Mouse (Mus musculus): ENCODE data around the gene Col24a1. TPM values are rescaled to one million over a fixed set of nuclear protein-coding genes. Genes with fewer than 3 reads are reported as not detected.

Gene Col24a1
- polyA plus RNA-seq, 1 experiment from 2014 or later, result 4.6 TPM

DNA sequence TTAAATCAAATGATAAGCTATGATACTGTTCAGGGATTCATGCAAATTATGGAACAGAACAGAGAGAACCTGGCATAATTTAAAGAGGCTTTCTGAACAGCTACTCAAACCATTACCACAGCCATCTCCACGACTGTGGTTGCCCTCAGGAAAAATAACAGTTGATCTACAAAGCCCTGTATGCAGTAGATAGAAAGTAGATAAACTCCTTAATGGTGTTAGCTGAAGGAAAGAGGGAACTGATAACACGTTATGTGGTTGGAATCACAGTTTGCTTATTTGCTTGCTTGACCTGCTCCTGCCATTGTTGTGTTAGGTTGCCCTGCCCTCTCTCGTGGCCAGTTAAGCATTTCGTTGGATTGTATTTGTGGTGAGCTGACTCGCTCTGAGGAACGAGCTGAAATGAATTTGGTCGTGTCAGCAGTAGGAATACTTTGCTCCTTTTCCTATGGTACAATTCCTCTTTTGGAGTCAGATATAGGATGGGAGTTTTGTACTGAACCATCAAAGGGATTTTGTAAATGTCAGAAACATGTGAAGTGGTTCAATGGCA is 229.3 kb downstream of the Col24a1 start:
- Histone ChIP-seq H3K9me3 (no peaks in the 10 kb centered on the region), H3K27ac (no peak overlapping the region), H3K4me3 (no peak overlapping the region), H3K36me3 (no peaks in the 10 kb centered on the region), H3K4me1 (0 out of 2 replicates have a peak, but pooled peaks cover 15% of the 10 kb centered on the region), H3K27me3 (no peaks in the 10 kb centered on the region), H3K9ac (no peak overlapping the region), H3K4me2 (replicated peaks) (no peak overlapping the region)
- ATAC-seq (ENCODE audit: insufficient number of reproducible peaks, insufficient read depth, low FRiP score, low TSS enrichment), result no peak
- WGBS, result 44% methylated on average over 7 of the region's 7 CpGs

DNA sequence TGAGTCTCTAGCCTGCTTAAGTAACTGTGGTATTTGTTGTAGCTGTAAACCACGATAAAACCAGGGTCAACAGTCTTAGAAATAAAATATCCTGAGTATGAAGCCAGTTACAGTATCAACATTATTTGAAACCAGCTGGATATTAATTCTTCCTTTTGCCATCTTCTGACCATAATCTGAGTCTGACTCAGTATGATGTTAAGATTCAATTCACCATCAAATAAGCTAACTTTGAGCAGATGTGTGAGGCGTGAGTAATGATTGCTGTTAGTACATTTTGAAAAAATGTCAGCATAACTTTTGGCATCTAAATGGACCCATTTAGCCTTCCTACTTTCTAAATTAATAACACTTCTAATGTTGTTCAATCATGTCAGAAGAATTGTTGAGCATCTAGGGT is 230.0 kb downstream of the Col24a1 start:
- no peak for ATAC-seq (ENCODE audit: insufficient number of reproducible peaks, insufficient read depth, low FRiP score, low TSS enrichment)
- no peak overlapping the region for H3K27ac ChIP-seq
- H3K27me3 ChIP-seq, result no peaks in the 10 kb centered on the region
- 0 out of 2 replicates have a peak, but pooled peaks cover 8% of the 10 kb centered on the region for H3K4me1 ChIP-seq
- H3K4me3 ChIP-seq, result no peak overlapping the region
- H3K36me3 ChIP-seq, result no peaks in the 10 kb centered on the region
- H3K4me2 ChIP-seq (replicated peaks), result no peak overlapping the region
- whole genome bisulfite sequencing, result 64% methylated on average over 2 of the region's 2 CpGs
- no peak overlapping the region for H3K9ac ChIP-seq
- H3K9me3 ChIP-seq, result no peaks in the 10 kb centered on the region

DNA sequence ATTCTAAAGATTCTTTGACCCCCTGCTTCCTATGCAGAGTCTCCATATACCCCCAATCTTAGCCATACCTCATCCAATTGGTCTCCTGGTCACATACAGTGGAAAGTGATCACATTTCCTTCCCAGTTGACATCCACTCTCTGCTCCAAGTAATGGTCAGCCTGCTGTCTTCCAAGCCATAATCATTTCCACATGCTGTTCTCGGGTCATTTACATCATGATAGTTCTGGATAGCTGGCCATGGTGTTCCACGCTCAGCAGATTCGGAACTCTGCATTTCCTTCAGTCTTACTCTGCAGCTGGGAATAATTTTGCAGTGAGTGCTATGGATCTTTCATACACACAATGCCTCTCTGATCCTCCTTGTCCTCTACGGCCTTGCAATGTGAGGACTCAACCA is 233.0 kb downstream of the Col24a1 start:
- H3K9me3 ChIP-seq, result no peaks in the 10 kb centered on the region
- H3K27ac ChIP-seq, result no peak overlapping the region
- 28% methylated on average over 4 of the region's 4 CpGs for WGBS
- 0 out of 2 replicates have a peak, but pooled peaks cover 8% of the 10 kb centered on the region for H3K4me1 ChIP-seq
- H3K4me3 ChIP-seq, result no peak overlapping the region
- no peaks in the 10 kb centered on the region for H3K36me3 ChIP-seq
- no peak overlapping the region for H3K4me2 ChIP-seq (replicated peaks)
- H3K27me3 ChIP-seq, result no peaks in the 10 kb centered on the region
- H3K9ac ChIP-seq, result no peak overlapping the region
- no peak for ATAC-seq (ENCODE audit: insufficient number of reproducible peaks, insufficient read depth, low FRiP score, low TSS enrichment)

DNA sequence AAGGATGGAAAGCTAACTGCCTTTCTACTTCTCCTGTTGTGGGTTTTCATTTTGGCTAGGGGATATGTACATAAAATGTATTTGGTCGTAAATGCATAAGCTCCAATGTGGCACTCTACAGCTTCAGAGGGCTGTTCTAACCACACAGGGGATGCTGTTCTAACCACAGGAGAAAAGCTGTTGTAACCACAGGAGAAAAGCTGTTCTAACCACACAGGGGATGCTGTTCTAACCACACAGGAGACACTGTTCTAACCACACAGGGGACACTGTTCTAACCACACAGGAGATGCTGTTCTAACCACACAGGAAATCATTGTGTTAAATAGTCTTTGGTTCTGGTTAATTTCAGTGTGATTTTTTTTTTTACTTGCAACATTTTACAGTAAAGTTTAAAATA is 245.6 kb downstream of the Col24a1 start:
- no peak overlapping the region for H3K9ac ChIP-seq
- no peak overlapping the region for H3K4me2 ChIP-seq (replicated peaks)
- H3K27me3 ChIP-seq, result no peaks in the 10 kb centered on the region
- no peak overlapping the region for H3K4me3 ChIP-seq
- no peak for ATAC-seq (ENCODE audit: insufficient number of reproducible peaks, insufficient read depth, low FRiP score, low TSS enrichment)
- no peak overlapping the region for H3K27ac ChIP-seq
- no peaks in the 10 kb centered on the region for H3K36me3 ChIP-seq
- WGBS, result 78% methylated on average over 1 of the region's 1 CpGs
- no peaks in the 10 kb centered on the region for H3K9me3 ChIP-seq
- H3K4me1 ChIP-seq, result peaks cover 4% of the 10 kb centered on the region; the same call in 1 of the 2 replicates

DNA sequence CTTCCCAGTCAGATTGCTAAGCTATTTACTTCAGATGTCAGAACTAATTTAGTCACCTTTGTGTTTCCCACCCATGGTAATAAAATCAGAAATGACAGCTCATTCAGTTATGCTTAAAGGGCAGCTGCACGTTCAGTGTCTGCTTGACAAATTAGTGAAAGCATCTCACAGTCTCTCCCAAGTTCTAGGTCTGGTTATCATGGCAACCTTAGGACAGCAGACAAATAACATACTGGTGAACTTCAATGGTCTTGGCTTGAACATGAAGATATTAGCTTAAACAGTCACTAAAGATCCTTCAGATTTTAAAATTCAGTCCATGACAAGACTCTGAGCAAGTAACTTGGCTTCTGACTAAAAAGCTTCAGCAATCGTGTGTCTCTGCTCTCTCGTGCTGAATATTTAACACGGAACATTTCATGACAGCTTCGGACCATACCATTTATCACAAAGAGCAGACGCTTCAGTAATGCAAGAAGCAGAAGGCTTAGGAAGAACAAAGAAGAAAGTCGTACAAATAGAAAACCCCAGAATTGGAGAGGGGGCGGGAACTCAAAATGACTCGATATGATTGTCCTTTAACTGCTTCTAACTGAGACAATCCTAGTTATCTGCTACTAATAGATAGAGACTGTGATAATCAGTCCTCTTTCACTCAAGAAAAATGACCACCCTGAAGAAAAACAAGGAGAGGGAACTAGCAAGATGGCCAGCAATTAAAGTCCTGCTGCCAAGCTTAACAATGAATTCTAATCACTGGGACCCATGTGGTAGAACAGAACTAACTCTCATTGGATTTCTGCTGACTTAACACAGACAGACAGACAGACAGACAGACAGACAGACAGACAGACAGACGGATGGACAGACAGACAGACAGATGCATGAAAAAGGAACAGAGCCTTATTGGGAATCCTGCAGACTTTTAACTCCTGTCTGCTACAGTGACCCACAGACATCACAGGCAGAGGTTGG is 256.5 kb downstream of the Col24a1 start:
- Histone ChIP-seq H3K27me3 (no peaks in the 10 kb centered on the region), H3K4me1 (no peaks in the 10 kb centered on the region; the same call in 1 of the 2 replicates), H3K27ac (no peak overlapping the region), H3K9ac (no peak overlapping the region), H3K4me3 (no peak overlapping the region), H3K9me3 (no peaks in the 10 kb centered on the region), H3K4me2 (replicated peaks) (no peak overlapping the region), H3K36me3 (no peaks in the 10 kb centered on the region)
- WGBS, result 82% methylated on average over 10 of the region's 10 CpGs
- no peak for ATAC-seq (ENCODE audit: insufficient number of reproducible peaks, insufficient read depth, low FRiP score, low TSS enrichment)

DNA sequence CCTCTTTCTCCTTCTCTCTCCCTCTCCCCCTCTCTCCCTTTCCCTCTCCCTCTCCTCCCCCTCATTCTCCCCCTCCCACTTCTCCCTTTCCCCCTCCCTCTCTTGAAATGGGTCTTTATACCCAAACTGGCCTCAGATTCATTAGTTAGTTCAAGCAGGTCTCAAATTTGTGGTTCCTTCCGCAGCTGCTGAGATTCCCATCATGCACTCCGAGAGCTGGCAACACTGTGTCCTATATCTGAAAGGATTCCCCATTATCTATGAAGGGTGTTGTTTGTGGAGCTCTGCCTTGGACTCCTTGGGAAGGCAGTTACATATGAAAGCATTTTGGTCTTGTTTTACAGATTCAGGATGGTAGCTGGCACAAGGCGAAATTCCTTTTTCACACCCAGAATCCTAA is 257.9 kb downstream of the Col24a1 start:
- 72% methylated on average over 3 of the region's 3 CpGs for WGBS
- ATAC-seq (ENCODE audit: insufficient number of reproducible peaks, insufficient read depth, low FRiP score, low TSS enrichment), result no peak

DNA sequence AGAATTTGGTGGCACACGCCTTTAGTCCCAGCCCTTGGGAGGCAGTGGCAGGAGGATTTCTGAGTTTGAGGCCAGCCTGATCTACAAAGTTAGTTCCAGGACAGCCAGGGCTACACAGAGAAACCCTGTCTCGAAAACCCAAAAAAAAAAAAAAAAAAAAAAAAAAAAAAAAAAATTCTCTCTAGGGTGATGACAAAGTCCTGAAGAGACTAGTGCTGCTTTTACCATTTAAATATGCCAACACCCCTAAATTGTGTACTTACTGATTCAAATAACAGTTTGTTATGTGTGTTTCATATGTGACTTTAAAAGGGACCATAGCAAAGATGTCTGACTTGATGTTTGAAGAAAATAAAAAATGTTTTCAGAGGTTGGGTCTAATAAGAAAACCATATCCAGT is 262.1 kb downstream of the Col24a1 start:
- Histone ChIP-seq H3K36me3 (no peaks in the 10 kb centered on the region), H3K27me3 (no peaks in the 10 kb centered on the region), H3K27ac (no peak overlapping the region), H3K4me1 (no peaks in the 10 kb centered on the region; the same call in 1 of the 2 replicates), H3K9ac (no peak overlapping the region), H3K9me3 (no peaks in the 10 kb centered on the region), H3K4me3 (no peak overlapping the region), H3K4me2 (replicated peaks) (no peak overlapping the region)
- 97% methylated on average over 2 of the region's 2 CpGs for WGBS
- ATAC-seq (ENCODE audit: insufficient number of reproducible peaks, insufficient read depth, low FRiP score, low TSS enrichment), result no peak

More for the DNA sequence above, 257.9 kb downstream of the Col24a1 start:
- Histone ChIP-seq H3K4me1 (no peaks in the 10 kb centered on the region; the same call in 1 of the 2 replicates), H3K36me3 (no peaks in the 10 kb centered on the region), H3K27me3 (no peaks in the 10 kb centered on the region), H3K4me2 (replicated peaks) (no peak overlapping the region), H3K9ac (no peak overlapping the region), H3K9me3 (no peaks in the 10 kb centered on the region), H3K4me3 (no peak overlapping the region), H3K27ac (no peak overlapping the region)

DNA sequence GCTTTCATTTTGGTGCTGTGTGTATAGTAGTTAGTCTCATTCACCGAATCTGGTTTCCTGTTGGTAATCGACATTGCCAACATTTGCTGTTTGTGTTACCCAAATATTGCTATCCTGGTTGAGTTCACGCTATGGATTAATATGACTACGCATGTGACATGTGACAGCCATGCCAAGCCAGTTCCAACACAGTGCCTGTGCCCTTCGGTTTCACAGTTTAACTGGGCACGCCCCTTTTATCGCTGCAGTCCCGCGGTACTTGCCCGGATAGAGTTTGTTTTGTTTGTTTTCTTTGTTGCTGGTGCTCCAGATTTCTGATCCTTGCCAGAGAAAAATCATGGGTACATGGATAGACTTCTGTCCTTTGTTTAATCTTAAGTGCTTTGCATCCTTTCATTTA is 263.9 kb downstream of the Col24a1 start:
- no peak for ATAC-seq (ENCODE audit: insufficient number of reproducible peaks, insufficient read depth, low FRiP score, low TSS enrichment)
- H3K27ac ChIP-seq, result no peak overlapping the region
- no peaks in the 10 kb centered on the region for H3K36me3 ChIP-seq
- H3K4me2 ChIP-seq (replicated peaks), result no peak overlapping the region
- no peaks in the 10 kb centered on the region for H3K27me3 ChIP-seq
- WGBS, result 93% methylated on average over 10 of the region's 10 CpGs
- H3K4me3 ChIP-seq, result no peak overlapping the region
- H3K9me3 ChIP-seq, result no peaks in the 10 kb centered on the region
- H3K9ac ChIP-seq, result no peak overlapping the region
- no peaks in the 10 kb centered on the region for H3K4me1 ChIP-seq

DNA sequence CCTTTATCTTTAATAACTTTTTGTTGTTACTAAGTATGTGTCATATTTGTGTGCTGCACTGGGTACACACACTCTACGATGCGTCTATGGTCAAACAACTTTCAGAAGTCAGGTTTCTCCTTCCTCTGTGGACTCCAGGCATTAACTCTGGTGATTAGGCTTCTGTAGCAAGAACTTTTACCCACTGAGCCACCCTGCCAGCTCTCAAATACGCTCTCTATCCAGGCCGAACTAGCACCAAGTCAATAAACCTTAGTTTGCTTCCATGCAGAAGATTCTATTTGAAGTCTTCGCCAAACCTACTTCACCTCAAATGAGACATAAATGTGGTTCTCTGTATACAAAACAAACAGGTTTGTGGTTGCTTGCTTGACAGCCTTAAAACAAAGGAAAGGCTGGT is 267.4 kb downstream of the Col24a1 start:
- peaks cover 7% of the 10 kb centered on the region; the same call in 1 of the 2 replicates for H3K9me3 ChIP-seq
- H3K4me3 ChIP-seq, result no peak overlapping the region
- no peak overlapping the region for H3K9ac ChIP-seq
- H3K36me3 ChIP-seq, result no peaks in the 10 kb centered on the region
- no peaks in the 10 kb centered on the region for H3K27me3 ChIP-seq
- WGBS, result 86% methylated on average over 5 of the region's 5 CpGs
- H3K27ac ChIP-seq, result no peak overlapping the region
- H3K4me1 ChIP-seq, result no peaks in the 10 kb centered on the region
- no peak for ATAC-seq (ENCODE audit: insufficient number of reproducible peaks, insufficient read depth, low FRiP score, low TSS enrichment)
- H3K4me2 ChIP-seq (replicated peaks), result no peak overlapping the region

DNA sequence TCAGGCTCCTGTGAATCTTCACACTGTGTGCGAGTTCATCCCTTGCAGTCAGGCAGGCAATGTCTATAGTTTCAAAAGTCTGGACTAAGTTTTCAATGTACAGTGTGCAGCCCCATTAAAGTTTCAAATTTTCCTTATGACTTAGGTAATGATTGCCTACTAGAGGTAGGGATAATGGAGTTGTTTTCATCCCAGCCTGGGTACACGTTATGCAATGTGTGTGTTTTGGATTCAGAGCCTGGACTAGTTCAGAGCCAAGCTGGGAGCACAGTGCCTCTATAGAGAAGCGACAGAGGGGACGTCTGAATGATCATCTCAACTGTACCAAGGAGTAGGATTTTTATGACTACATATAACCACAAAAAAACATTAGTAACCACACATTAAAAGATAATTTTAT is 267.8 kb downstream of the Col24a1 start:
- H3K4me1 ChIP-seq, result no peaks in the 10 kb centered on the region
- 81% methylated on average over 4 of the region's 4 CpGs for WGBS

DNA sequence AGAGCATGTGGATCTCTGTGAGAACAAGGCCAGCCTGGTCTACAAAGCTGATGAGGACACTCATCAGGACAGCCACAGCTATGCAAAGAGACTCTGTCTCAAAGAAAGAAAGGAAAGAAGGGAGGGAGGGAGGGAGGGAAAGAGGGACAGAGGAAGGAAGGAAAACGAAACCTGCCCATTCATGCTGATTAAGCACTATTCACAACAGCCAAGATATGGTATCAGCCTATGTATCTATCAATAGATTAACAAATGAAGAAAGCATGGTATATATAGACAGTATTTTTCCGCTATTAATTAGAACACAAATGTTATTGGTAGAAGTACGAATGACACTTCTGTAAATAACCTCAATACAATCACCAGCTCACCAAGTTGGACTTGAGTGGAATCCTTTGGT is 282.2 kb downstream of the Col24a1 start:
- WGBS, result 86% methylated on average over 3 of the region's 3 CpGs
- Histone ChIP-seq H3K27ac (no peak overlapping the region), H3K9me3 (no peaks in the 10 kb centered on the region), H3K36me3 (peaks cover 15% of the 10 kb centered on the region), H3K4me1 (peaks cover 10% of the 10 kb centered on the region), H3K9ac (no peak overlapping the region), H3K4me3 (no peak overlapping the region), H3K4me2 (replicated peaks) (no peak overlapping the region), H3K27me3 (no peaks in the 10 kb centered on the region)
- ATAC-seq (ENCODE audit: insufficient number of reproducible peaks, insufficient read depth, low FRiP score, low TSS enrichment), result no peak

More for the DNA sequence above, 267.8 kb downstream of the Col24a1 start:
- ATAC-seq (ENCODE audit: insufficient number of reproducible peaks, insufficient read depth, low FRiP score, low TSS enrichment), result no peak
- no peaks in the 10 kb centered on the region for H3K27me3 ChIP-seq
- H3K27ac ChIP-seq, result no peak overlapping the region
- no peak overlapping the region for H3K4me3 ChIP-seq
- H3K9ac ChIP-seq, result no peak overlapping the region
- H3K9me3 ChIP-seq, result peaks cover 7% of the 10 kb centered on the region; the same call in 1 of the 2 replicates
- no peak overlapping the region for H3K4me2 ChIP-seq (replicated peaks)
- no peaks in the 10 kb centered on the region for H3K36me3 ChIP-seq

DNA sequence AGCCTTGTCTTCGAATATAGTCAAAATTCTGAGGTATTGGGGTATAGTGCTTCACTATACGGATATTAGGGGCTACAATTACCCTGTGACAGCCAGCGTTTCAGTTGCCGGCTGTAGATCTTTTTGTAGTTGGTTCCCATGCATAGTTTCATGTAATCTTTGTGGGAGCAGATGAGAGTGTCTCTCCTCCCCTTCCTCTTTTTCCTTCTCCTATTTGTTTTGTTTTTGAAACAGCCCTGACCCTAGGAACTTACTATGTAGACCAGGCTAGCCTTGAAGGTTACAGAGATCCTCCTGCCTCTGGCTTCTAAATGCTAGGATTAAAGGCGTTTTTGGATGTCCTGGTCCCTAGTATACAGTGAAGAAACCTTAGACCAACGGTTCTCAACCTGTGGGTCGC is 283.1 kb downstream of the Col24a1 start:
- peaks cover 10% of the 10 kb centered on the region for H3K4me1 ChIP-seq
- no peak overlapping the region for H3K4me3 ChIP-seq
- H3K9me3 ChIP-seq, result no peaks in the 10 kb centered on the region
- H3K4me2 ChIP-seq (replicated peaks), result peak overlapping the region; percentile 89
- no peak overlapping the region for H3K9ac ChIP-seq
- H3K36me3 ChIP-seq, result peaks cover 18% of the 10 kb centered on the region
- H3K27ac ChIP-seq, result no peak overlapping the region
- WGBS, result 82% methylated on average over 7 of the region's 7 CpGs
- no peak for ATAC-seq (ENCODE audit: insufficient number of reproducible peaks, insufficient read depth, low FRiP score, low TSS enrichment)
- H3K27me3 ChIP-seq, result no peaks in the 10 kb centered on the region
